Mouse (Mus musculus) heart, postnatal 0 days (tissue): ENCODE measurements around the gene Rnf111. TPM values are rescaled to one million over a fixed set of nuclear protein-coding genes. Genes with fewer than 3 reads are reported as not detected.

ENCODE experiments used
- ATAC-seq: fragments of 200-750 bp; cut with Nextera tagmentation; 2 replicates; pipeline ENCODE4 v1.8.0; 2017; ENCODE audit warnings: low read depth, moderate number of reproducible peaks, moderate library complexity; ENCODE audit not compliant: insufficient read depth
- DNase-seq: peaks from one replicate; pipeline ENCODE4 v3.0.0-alpha.2; 2016; ENCODE audit warnings: low spot score
- H3K27ac ChIP-seq: fragments of 300-500 bp; sonication (generic); 2 replicates; pipeline ENCODE4 v1.5.1; 2014; ENCODE audit warnings: low read depth, mild to moderate bottlenecking
- H3K27me3 ChIP-seq: fragments of 300-500 bp; sonication (generic); 2 replicates; pipeline ENCODE4 v1.6.1; 2014; ENCODE audit warnings: low read length, mixed read lengths; ENCODE audit not compliant: control insufficient read depth, insufficient read depth
- H3K36me3 ChIP-seq: fragments of 300-500 bp; sonication (generic); replicated peaks from 2 replicates; pipeline ENCODE4 v1.6.1; 2014; ENCODE audit warnings: low read length, mixed read lengths; ENCODE audit not compliant: control insufficient read depth, insufficient read depth
- H3K4me1 ChIP-seq: fragments of 300-500 bp; sonication (generic); 2 replicates; pipeline ENCODE4 v1.6.1; 2014; ENCODE audit warnings: antibody characterized with exemption; ENCODE audit not compliant: control insufficient read depth, insufficient read depth
- H3K4me2 ChIP-seq: fragments of 300-500 bp; sonication (generic); 2 replicates; pipeline ENCODE4 v1.6.1; 2014; ENCODE audit warnings: low read depth, mild to moderate bottlenecking, low read length, moderate library complexity
- H3K4me3 ChIP-seq: fragments of 300-500 bp; sonication (generic); 2 replicates; pipeline ENCODE4 v1.5.1; 2014; ENCODE audit warnings: low read depth, low read length
- H3K9ac ChIP-seq: fragments of 300-500 bp; sonication (generic); replicated peaks from 2 replicates; pipeline ENCODE4 v1.6.1; 2014; ENCODE audit warnings: low read depth, low read length, mixed read lengths
- H3K9me3 ChIP-seq: fragments of 300-500 bp; sonication (generic); replicated peaks from 2 replicates; pipeline ENCODE4 v1.6.1; 2016; ENCODE audit warnings: low read length; ENCODE audit not compliant: control insufficient read depth
- CTCF ChIP-seq: IDR thresholded peaks from 2 replicates; pipeline ENCODE4 v1.5.1; 2016; ENCODE audit warnings: antibody characterized with exemption, control low read depth, low read depth
- EP300 ChIP-seq: IDR thresholded peaks from 2 replicates; pipeline ENCODE4 v1.6.1; 2016; ENCODE audit warnings: antibody characterized with exemption, low read depth
- WGBS: fragments of 180-500 bp; shearing (Covaris S2); extraction: QIAGEN DNeasy Blood & Tissue Kit; methylation state at CpG from one replicate; pipeline ENCODE4 v1.1.7; 2014; 5-methylcytosine and 5-hydroxymethylcytosine counted together
- polyA plus RNA-seq: library from polyadenylated mRNA; unstranded; fragments of >200 nt; fragmentation: Nextera tagmentation; extraction: Ambion mirVana; gene quantifications from 2 replicates; pipeline ENCODE4 v1.2.1, GENCODE M21; 2015
- total RNA-seq: library from RNA; depleted of rRNA; stranded (reverse); fragments of >200 nt; gene quantifications from 2 replicates; pipeline ENCODE4 v1.2.3, GENCODE M21; 2014; ENCODE audit warnings: low replicate concordance

Gene Rnf111
- total and polyA plus RNA-seq, 2 experiments from 2014 or later, result 12.0 to 26.8 TPM

DNA sequence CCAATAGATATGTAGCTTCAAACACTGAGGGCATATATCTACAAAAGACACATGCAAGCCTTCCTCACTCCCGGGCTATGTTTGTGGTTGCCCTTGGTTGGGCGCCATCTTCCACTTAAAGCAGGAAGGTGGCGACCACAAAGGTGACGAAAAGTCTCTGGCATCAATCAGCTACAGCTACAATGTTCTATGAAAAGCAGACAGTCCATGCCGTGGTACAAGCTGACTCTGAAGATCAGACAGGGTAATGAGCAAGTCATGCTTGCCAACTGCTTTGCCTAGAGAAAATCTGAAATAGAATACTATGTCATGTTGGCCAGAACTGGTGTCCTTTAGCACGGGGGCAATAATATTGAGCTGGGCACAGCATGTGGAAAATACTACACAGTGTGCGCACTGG, 20.8 kb upstream of the Rnf111 start:
- 30% methylated on average over 7 of the region's 7 CpGs for WGBS
- DNase-seq, result peak; percentile 94
- Histone ChIP-seq H3K4me2 (no peak overlapping the region), H3K27me3 (no peaks in the 10 kb centered on the region), H3K4me1 (no peaks in the 10 kb centered on the region), H3K9me3 (0 out of 2 replicates have a peak, but pooled peaks cover 2% of the 10 kb centered on the region), H3K4me3 (no peak overlapping the region), H3K9ac (no peak overlapping the region), H3K36me3 (no peaks in the 10 kb centered on the region), H3K27ac (peak overlapping the region; percentile 87)
- TF ChIP-seq EP300 (peak; percentile 94), CTCF (no peak)
- ATAC-seq, result peak; percentile 97

DNA sequence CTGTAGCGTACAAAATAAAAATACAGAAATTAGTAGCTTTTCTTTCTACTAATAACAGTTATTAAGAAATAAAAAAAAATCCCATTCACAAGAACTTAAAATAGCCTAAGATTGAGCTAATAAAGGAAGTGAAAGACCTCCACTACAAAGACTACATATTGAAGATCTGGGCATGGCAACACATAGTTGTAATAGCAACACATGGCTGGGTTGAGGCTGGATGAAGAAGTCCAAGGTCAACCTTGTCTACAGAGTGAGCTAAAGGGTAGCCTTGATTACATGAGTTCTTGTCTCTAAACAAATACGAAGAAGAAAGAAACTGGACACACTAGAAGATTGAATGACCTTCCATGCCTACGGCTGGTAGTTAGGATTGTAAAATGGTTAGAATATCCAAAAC, 20.3 kb upstream of the Rnf111 start:
- ATAC-seq (no peak; the same call in 1 of the 2 replicates), DNase-seq (peak; percentile 52)
- Histone ChIP-seq H3K36me3 (no peaks in the 10 kb centered on the region), H3K9me3 (0 out of 2 replicates have a peak, but pooled peaks cover 2% of the 10 kb centered on the region), H3K4me2 (no peak overlapping the region), H3K27ac (peak overlapping the region; percentile 87), H3K27me3 (no peaks in the 10 kb centered on the region), H3K4me1 (no peaks in the 10 kb centered on the region), H3K4me3 (no peak overlapping the region), H3K9ac (no peak overlapping the region)
- 91% methylated on average over 3 of the region's 3 CpGs for WGBS
- TF ChIP-seq EP300 (no peak), CTCF (no peak)

DNA sequence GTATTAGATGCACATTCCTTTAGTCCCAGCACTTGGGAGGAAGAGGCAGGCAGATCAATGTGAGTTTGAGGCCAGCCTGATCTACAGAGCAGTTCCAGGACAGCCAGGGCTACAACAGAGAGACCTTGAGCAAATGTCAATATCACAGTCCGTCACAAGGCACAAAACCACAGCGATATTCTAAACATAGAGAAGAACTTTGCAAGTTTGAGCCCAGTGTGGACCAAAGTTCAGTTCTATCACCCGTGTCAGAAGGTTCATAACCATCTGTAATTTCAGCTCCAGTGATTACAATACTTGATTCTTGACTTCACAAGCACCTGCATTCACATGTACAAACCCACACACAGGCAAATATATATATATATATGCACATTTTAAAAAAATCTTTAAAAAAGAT, 17.1 kb upstream of the Rnf111 start:
- DNase-seq (no peak), ATAC-seq (no peak)
- Histone ChIP-seq H3K4me3 (no peak overlapping the region), H3K4me2 (no peak overlapping the region), H3K27me3 (no peaks in the 10 kb centered on the region), H3K9ac (no peak overlapping the region), H3K27ac (no peak overlapping the region), H3K4me1 (no peaks in the 10 kb centered on the region), H3K9me3 (0 out of 2 replicates have a peak, but pooled peaks cover 2% of the 10 kb centered on the region), H3K36me3 (no peaks in the 10 kb centered on the region)
- WGBS, result 83% methylated on average over 3 of the region's 3 CpGs
- TF ChIP-seq EP300 (no peak), CTCF (no peak)

DNA sequence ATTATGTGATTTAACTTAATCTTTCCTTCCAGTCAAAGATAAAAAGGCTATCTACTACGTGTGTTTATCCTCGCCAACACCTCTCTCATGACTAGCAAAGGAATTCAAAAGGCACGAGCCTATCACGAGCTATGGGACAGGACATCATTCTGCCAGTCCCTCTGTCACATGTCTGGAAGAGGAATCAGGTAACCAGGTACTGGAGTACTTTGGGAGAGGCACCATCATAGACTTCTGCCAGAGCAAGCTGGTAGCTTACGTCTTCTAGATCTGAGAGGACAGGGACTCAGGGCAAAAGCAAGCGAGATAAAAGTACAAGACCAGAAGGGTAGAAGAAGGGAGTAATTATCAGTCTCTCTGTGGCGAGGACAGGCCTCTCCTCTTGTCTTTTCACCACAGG, 8.2 kb upstream of the Rnf111 start:
- no peak for DNase-seq
- WGBS, result 58% methylated on average over 7 of the region's 7 CpGs
- no peak for ATAC-seq

DNA sequence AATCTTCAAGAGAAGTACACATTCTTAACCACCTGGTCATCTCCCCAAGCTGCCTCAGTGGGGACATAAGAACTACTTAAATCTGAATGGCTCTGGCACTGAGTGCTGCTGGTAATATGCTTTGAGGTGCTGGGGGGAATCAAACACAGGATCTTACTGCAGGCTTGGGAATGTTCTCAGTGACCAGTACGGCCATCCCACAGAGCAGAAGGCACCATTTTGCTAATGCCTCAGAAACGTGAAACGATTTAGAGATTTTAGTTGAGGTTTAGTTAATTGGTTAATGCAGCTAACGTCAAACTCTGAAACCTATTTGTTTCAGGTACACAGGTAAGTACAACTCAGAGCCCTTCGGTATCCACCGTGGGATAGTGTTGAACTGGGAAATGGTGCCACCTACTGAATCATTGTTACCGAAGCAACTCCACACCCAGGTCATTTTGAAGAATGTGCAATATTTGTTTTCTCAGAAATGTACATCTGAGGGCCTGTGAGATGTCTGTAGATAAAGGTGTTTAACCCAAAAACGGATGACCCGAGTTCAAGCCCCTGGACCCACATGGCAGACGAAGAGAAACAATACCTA, 7.6 kb upstream of the Rnf111 start:
- DNase-seq, result no peak
- TF ChIP-seq CTCF (peak; percentile 46), EP300 (no peak)
- no peak overlapping the region for H3K4me2 ChIP-seq
- no peaks in the 10 kb centered on the region for H3K36me3 ChIP-seq
- H3K4me1 ChIP-seq, result peaks cover 7% of the 10 kb centered on the region; the same call in 1 of the 2 replicates
- no peak overlapping the region for H3K4me3 ChIP-seq
- no peak for ATAC-seq
- no peak overlapping the region for H3K9ac ChIP-seq
- WGBS, result 54% methylated on average over 10 of the region's 10 CpGs
- H3K27me3 ChIP-seq, result no peaks in the 10 kb centered on the region
- H3K27ac ChIP-seq, result no peak overlapping the region
- H3K9me3 ChIP-seq, result no peaks in the 10 kb centered on the region

More for the DNA sequence above, 8.2 kb upstream of the Rnf111 start:
- Histone ChIP-seq H3K4me1 (peaks cover 7% of the 10 kb centered on the region; the same call in 1 of the 2 replicates), H3K9ac (no peak overlapping the region), H3K4me2 (no peak overlapping the region), H3K27ac (no peak overlapping the region), H3K27me3 (no peaks in the 10 kb centered on the region), H3K4me3 (no peak overlapping the region), H3K36me3 (no peaks in the 10 kb centered on the region), H3K9me3 (no peaks in the 10 kb centered on the region)
- TF ChIP-seq CTCF, result no peak
- no peak for TF ChIP-seq EP300
